Mouse (Mus musculus) adrenal gland, postnatal 14 days (tissue): Measurements from ENCODE around the gene Tmem178. TPM values are rescaled to one million over a fixed set of nuclear protein-coding genes. Genes with fewer than 3 reads are reported as not detected.

Experiments
- DNase-seq: peaks from one replicate; pipeline ENCODE4 v3.0.0; 2021; ENCODE audit warnings: mixed read lengths
- long read RNA-seq, 2 experiments: library from polyadenylated mRNA; stranded (forward); transcript quantifications; one replicate each; pipeline ENCODE4 v2.0.0; 2021
- total RNA-seq: library from RNA; stranded (reverse); gene quantifications from 2 replicates; pipeline ENCODE4 v1.2.3, GENCODE M21; 2021

The Tmem178 gene
- 4.5 and 6.6 TPM in 2 replicates for total RNA-seq
- long read RNA-seq, experiment 1, transcript Tmem178-201 (4 exons, 1,696 nt) = major isoform, 11 of 11 reads
- long read RNA-seq, experiment 1, partial matches to known transcripts = 0 of 11 reads
- long read RNA-seq, experiment 1, other reads (novel, unspliced or antisense) = 0 of 11 reads
- long read RNA-seq, experiment 2, transcript Tmem178-201 (4 exons, 1,696 nt) = major isoform, 13 of 15 reads
- long read RNA-seq, experiment 2, partial matches to known transcripts = 2 of 15 reads
- long read RNA-seq, experiment 2, other reads (novel, unspliced or antisense) = 0 of 15 reads

DNA sequence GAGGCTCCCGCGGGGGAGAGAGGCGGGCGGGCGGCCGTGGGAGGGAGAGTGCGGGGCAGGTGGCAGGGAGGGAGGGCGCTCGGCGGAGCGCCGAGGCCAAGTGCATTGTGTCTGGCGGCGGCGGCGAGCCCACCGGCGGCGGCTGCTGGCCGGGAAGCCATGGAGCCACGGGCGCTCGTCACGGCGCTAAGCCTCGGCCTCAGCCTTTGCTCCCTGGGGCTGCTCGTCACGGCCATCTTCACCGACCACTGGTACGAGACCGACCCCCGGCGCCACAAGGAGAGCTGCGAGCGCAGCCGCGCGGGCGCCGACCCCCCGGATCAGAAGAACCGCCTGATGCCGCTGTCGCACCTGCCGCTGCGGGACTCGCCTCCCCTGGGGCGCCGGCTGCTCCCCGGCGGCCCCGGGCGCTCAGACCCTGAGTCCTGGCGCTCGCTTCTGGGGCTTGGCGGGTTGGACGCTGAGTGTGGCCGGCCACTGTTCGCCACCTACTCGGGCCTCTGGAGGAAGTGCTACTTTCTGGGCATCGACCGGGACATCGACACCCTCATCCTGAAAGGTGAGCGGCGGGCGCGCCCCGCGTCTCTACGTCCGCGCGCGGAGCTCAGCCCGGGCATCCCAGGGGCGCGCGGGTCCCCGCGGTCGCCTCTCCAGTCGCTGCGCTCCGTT, at the start of gene Tmem178:
TSS of gene Tmem178 (plus strand) at position 103 of the 669 bp plus-strand sequence.
- peak; percentile 38 for DNase-seq

DNA sequence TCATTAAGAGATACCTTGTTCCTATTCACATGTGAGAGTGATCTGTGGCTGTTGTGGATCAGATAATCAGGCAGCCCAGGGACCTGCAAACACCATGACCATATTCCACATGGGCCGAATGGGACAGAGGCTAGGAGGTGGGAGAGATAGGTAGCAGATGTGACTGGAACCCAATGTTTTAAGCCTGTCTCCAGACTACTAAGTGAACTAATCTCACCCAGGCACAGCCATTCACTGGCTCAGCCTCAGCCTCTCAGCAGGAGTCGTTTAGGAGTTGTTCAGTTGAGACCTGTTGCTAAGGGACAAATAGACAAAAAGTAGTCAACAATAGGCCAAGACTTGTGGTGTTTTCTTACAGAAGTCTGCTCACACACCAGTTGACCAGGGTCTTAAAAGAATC, 48.0 kb upstream of the Tmem178 start:
- no peak for DNase-seq

DNA sequence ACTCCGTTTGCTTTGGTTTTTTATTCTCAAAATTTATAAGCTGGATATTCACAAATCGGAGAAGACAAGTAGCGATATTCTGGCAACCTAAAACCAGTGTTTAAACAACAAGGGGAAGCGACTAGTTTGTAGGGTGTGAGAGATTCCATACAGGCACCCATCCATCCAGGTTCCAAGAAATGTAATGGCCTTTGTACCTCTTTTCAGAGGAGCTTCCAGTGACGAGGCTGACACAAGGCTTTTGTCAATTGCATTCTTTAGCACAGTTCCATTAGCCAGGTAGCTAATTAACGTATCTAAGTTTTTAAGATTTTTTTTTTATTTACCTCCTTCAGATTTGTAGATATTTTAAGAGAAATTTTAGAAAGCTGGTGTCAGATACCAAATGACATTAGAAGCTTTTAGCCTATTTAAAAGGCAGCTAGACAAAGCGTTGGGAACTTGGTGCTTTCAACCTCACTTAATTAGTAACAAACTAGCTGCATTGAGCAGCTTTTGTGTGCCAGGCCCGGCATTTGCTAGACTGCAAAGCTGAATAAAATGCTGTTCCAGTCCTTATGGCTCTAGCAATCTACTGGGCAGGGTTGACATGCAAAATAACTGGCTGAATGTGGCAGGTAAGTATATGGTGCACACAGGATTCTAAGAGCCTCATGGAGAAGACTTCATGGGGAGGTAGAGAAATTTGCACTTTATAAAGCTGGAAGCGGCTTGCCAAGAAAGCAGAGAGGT, 46.6 kb upstream of the Tmem178 start:
- no peak for DNase-seq

DNA sequence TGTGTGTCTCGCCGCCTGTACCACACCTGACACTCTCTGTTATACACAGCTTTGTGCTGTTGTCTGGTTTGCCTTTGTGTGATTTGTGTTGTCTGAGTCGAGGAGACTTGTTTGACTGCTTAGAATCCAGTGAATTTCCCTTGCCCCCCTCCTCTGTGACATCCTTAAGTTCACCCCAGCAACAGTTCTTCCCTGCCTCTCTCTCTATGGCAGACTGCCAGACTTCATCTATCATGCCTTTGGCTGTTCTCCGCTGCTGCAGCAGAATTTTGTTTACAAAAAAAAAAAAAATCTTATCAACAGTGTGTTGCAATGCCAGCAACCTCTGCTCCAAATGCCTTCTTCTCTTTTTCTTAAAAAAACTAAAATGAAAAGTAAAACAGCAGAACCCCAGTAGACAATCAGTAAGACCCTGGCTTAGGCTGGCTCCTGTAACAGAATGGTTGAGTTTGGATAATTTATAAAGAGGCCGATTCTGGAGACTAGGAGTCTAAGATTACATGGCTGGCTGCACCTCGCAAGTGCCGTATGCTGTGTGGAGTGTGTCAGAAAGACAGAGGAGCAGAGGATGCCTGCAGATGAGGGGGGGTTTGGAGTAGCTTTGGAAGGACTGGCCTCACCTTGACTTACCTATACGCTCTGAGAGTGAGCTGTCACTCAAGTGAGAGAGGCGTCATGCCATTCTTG, 44.8 kb upstream of the Tmem178 start:
- DNase-seq = peak; percentile 79

DNA sequence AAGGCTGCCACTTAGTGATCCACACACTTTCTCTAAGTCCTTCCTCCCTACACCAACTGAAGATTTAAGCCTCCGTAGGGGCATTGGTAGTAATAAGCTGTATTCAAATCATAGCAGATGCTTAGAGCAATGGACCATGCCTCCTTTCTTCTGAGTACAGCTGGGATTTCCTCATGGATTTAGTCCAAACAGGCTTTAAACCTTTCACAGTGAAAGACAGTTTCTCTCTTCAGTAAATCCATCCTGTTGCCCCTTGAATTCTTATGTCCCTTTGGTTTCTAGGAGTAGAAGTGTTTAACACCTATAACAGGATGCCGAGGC, 44.3 kb upstream of the Tmem178 start:
- DNase-seq = no peak

DNA sequence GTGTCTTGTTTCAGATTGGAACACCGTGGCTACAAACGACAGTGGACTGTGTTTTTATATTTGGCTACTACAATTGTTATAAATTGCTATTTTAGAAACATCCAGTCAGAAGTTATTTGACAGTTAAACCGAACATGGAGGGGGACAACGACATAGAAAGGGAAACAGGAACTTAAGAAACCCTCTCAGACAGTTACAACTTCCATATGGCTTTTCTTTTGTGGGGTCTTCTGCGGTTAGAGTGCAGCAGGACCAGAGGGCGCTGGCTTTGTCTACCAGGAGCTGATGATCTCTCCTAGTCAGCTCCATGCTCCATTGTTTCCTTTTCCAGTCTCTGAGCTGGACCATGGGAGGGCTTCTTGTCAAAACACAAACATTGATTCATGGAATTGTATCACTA, 42.5 kb upstream of the Tmem178 start:
- no peak for DNase-seq

DNA sequence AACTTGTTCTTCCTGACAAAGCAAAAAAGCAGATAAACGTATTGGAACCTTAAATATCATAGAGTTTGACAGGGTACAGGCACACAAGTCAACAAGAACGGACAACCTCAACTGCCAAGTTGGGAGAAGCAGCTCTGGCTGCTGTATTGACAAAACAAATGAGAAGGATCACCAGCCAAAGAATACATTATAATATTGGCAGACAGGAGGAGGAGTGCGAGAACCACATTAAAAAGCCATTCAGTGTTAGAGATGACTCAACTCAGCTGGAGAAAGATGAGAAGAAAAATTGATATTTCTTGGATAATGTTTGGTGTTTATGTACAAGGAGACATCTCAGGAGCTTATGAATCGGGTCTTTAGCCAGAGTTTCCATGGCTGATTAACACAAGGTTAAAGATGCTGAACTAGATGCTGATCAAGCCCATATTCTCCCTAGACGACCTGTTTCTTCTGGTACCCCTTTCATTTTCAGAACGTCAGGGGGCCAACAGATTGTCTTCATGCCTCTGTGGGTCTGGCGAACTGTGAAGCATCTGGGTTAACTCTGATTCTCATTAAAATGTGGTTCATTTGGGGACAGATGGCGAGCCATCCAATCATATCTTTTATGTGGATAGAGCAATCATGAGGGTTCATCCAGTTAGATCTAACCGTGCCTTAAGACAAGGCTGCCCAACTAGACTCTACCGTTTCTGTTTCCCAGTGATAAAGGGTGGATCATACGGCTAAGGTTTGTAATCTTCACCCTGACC, 41.1 kb upstream of the Tmem178 start:
- DNase-seq = no peak

DNA sequence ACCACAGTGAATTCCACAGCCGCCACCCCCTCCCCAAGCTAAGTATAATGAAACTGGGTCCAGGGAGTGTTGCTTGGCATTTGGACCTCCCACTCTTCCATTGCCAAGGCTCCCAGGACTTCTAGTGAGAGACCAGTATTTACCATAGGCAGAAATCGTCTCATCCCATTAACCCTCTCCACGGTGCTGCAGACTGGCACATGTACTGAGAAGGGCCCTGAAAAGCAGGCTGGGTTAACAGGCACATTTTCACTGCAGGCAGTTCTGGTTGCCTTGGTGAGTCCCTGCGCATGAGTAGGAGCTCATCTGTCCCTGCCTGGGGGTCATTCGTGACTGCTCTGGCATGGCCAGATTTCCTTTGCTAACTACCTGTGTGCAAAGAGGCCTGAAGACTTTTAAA, 40.4 kb upstream of the Tmem178 start:
- no peak for DNase-seq

DNA sequence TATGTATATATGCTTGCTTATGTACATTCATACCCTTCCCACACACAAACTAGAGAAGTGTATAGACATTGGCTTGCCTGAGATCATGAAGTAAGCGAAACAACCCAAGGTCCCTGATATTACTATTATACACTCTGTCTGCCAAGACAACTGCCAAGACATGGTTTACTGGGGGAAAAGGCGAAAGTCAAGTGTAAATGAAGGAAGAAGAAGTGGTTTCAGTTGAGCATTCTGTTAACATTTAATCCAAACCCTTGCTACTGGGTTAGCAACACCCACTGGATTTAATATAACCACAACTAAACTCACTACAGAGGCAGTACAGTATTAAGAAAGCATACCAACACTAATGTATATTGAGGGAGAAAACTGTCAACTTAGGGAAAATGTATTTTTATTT, 28.8 kb upstream of the Tmem178 start:
- no peak for DNase-seq

DNA sequence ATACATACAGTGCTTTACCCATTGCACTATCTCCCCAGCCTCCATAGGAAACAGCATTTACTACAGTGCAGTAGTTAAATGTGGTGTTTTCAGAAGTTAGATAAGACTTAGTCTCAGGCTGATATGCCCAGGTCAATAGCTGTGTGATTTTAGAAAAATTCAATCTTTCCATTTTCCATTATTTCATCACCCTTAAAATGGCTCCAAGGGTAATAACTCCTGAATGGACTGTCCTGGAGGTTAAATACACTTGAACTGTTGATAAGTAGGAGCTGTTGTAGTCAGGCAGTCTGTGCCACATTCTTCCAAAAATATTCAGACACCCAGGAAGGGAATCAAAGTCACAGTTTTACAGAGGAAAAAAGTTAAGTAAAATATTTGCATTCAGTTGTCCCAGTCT, 25.2 kb upstream of the Tmem178 start:
- no peak for DNase-seq

DNA sequence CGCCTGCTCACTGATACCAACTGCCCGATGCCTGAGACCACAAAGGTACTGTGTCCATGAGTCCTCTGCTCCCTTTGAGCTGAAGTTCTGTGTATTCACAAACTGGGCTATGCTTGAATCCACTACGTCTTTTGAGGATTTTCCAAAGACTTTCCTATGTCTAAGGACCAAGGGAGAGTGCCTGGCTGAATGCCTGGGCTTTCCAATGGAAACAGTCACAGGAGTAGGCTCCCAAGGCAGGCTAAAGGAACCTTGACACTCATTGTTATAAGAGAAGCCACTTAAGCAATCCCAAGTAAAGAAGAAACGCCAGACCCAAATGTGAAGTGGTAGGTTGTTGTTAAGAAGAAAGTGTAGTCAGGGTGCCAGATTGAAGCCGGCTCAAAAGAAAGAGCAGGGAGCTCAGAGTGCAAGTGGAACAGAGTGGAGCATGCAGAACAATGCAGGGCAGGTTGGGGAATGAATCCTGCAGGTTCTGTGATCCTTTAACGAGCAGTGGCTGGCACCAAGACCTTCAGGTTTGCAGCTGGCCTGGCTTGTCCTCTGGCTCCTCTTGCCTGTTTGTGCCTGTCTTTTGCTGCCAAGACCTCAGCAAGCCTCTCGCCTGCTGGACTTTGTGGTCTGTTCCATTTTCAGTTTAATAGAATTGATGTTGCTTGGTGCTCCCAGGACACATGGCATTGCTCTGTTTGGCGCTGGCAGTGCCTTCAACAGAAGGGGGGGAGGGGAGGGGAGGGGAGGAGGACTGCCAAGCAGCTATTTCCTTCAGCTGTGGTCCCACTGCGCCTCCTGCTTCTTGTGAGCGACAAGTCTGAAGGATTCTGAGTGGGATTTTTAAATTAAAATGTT, 22.9 kb upstream of the Tmem178 start:
- peak; percentile 22 for DNase-seq

DNA sequence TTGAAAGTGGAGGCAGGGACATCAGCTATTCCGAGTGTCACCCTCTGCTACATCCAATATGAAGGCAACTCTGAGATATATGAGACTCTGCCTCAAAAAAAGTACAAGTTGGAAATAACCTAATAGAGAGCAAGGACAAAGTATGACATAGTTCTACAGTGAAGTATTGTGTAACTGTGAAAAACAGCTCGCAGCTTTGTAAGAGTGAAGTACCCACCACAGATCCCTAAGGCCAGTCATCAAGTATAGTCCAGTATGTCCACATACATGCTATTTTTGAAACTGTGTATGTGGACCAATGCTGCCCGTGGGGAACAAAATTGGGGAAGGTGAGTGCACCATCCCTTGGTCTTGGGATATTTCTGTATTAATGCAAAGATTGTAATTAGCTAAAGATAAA, 18.9 kb upstream of the Tmem178 start:
- no peak for DNase-seq

DNA sequence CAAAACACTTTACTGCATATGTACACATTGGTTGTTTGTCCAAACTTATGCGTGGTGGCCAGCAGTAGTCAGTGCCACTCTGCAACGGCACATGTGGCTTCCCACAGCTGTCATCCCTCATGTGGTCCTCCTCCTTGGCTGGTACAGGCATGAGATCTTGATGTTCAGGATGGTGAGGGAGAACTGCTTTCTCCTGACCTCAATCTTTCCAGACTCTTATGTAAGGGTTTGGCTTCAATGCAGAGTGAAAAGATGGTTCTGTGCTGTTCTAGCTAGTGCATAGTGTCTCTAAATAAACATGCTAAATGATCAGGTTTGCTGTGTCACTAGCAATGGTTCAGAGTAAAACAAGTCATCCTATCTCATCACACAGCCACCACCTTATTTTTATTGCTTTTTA, 17.3 kb upstream of the Tmem178 start:
- no peak for DNase-seq

DNA sequence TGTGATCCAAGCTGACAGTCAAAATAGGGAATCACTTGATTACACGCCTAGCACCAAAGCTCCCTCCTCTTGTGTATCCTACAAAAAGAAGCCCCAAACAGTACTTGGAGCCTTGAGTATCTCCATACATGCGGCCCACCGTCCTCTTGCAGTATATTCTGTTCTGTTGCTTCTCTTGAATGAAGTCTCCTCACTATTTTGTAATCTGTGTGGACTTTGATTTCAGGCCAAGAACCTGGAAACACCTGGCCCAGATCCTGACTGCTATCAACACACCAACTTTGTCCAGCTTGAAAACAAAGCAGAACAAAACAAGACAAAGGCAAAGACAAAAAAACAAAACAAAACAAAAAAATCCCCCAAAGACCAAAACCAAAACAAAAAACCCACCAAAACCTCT, 11.7 kb upstream of the Tmem178 start:
- no peak for DNase-seq

DNA sequence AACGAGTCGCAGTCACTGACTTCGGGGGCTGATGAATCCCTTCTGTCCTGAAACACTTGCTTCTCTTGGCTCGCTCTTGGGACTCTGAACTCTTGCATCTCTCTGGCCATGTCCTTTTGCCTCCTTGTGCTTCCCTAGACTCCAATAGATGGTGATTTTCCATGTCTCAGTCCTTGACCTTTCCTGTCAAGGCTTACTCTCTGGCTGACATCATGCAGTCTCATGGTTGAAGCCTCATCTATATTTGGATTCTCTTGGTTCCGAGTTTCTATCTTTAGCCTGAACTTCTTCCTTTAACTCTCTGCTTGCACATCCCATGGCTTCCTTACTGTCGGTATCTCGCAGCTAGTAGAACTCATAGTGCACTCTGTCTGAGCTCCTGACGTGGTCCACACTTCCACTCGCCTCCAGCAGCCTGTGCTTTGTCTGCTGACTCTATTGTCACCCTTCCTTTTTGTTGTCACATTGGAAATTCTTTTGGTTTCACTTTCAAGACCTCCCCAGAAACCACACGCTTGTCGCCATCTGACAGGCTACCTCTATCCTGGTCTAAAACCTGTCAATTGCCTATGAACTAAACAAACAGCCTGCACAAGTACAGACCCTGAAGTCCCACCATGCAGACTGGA, 10.9 kb upstream of the Tmem178 start:
- peak; percentile 37 for DNase-seq

DNA sequence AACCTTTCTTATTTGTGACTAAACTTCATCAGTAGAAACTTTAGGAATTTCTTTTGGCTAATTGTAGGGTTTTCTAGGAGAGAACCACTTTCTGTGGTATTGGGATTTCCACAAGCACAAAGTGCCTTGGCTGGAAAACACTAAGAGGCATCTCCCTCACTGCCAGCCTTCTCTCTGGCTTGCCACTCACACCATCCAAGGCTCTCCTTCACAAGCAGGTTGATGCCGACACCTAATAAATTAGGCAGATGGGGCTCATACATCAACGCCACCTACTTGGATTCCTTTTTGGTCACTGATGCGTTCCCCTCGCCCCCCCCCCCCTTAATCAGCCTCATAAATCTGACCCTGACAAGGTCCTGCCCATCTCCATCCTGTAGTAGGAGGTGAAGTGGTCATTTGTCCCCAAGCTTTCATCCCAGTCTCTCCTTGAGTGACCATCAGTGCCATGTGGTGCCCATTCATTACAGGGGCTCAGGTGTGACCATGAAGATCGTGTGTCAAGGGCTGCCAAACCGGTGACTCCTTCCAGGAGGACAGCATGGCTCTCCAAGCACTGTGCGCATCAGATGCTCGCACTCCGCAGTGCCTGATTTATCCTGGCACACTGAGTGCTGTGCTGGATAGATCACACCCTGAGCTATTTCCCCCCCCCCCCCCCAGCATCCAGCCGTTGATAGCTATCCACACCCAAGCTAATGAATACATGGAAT, 8.5 kb upstream of the Tmem178 start:
- DNase-seq = no peak

DNA sequence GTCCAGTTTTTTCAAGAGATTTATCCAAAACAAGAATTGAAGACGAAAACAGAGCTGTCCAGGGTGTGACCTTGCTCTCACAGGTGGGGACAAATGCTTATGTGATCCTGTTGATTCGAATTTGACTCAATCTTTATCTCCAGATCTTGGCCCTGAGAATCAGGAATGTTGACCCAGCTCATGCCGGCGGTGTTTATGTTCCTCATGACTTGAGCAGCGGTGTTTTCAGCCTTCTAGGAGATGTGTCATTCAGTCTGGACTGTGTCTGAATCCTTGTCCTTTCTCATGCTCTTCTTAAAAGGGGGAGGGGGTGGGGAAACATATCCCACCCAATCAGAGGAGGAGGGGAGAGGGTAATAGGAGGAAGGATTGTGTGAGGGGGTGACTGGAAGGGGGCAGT, 7.9 kb upstream of the Tmem178 start:
- DNase-seq = no peak

DNA sequence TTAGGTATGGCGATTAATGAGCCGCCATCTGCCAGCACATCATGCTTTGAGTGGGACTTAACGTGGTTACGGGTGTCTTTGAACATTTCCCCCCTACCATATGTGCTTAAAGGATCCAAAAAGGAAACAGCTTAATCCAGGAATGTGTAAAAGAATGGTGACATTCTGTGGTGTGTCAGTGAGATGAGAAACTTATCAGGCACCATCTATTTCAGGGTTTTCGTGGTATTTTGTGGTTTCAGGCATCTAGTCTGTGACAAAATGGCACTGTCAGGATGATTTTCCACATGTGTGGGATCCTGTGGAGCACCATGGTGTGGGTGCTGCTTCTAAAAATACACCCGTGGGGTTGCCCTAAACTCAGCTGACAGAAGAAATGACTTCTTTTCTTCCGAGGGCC, 4.6 kb upstream of the Tmem178 start:
- DNase-seq = no peak

DNA sequence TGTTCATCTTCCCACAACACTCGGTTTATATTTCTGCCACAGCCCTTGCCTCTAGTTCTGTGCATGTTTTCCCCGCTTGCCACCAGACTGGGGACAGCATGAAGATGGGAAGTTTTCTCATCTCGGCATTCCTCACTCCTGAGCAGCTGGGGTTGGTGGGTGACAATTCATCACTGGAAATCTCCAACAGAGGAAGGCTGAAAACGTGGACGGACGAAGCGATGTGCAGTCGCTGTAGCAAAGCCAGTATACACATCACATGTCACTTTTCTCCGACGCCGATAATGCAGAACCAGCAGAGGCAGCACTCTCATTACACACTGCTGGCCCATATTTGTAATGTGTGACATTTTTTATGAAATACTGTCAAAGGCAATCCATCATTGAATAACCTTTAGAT, 2.6 kb upstream of the Tmem178 start:
- no peak for DNase-seq

DNA sequence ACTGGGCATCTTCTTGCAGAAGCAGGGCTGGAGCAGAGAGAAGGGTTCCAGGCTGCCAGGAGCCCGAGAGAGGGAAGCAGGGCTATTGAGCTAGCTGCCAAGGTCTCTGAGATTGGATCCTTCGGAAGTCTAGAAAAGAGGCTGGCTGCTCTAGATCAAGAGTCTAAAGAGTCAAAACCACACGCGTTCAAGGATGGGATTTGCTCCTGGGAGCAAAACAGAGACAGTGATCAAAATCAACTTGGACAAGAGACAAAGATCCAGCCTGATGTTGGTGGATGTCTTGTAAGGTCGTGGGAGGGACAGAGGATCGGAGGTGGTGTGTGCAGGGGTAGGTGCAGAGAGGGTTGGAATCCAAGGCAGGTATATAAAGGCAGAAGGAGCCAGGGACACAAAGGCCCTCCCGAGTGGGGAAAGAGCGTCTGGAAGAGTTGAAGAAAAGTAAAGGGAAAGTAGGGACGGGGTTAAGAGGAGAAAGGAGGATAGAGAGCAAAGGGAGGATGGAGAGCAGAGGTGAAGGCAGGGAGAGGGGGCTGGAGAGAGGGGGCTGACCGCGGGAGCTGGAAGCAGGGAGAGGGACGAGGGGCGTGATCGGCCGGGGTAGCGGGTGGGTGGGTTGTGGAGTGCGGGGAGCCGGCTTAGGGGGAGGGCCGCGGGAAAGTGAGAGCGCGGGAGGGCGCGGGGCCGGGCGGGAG, 450 bp upstream of the Tmem178 start:
- no peak for DNase-seq
